Mouse (Mus musculus) liver, adult 2 months (tissue): ENCODE results near the gene Pigz.

Experiments
- CTCF ChIP-seq: fragments of 200-500 bp; IDR thresholded peaks from 2 replicates; pipeline ENCODE4 v1.5.1; 2011; ENCODE audit warnings: low read depth, low read length, control low read depth
- POLR2A ChIP-seq: fragments of 200-500 bp; IDR thresholded peaks from 2 replicates; pipeline ENCODE4 v1.6.1; 2011; ENCODE audit warnings: low read length, control low read depth; ENCODE audit not compliant: insufficient read depth; ENCODE audit errors: extremely low read depth

DNA sequence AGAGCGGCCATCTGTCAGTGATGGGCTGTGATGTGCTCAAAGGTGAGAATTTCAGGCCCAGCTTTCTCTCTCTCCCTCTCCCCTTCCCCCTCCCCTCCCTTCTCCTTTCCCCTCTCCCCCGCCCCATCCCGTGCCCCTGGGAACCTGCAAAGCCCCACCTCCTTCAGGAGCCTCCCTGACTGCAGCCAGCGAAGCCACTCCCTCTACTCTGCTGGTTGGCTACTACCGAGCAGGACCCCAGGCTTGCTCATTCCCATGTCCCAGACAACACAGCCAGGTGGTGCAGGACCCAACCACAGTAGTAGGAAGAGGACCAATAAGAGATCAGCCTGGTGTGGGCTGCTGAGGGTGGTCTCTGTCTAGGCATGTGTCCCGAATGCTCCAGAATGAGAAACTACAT is 49.7 kb upstream of the Pigz start:
- TF ChIP-seq CTCF, result no peak
- TF ChIP-seq POLR2A, result no peak
